Mouse (Mus musculus): ENCODE measurements around the gene Lgi4. TPM values are rescaled to one million over a fixed set of nuclear protein-coding genes. Genes with fewer than 3 reads are reported as not detected.

Lgi4 gene
- polyA plus RNA-seq, 2 experiments: 0.16 TPM; not detected in 1

- Histone ChIP-seq H3K9ac (replicated peaks) (no peak overlapping the region), H3K4me3 (ENCODE audit: insufficient read depth in 1 of 2, low read depth in 2 of 2, low read length in 2 of 2) (no peak overlapping the region), H3K4me1 (replicated peaks; ENCODE audit: control insufficient read depth in 2 of 2, insufficient read depth in 2 of 2, low read length in 1 of 2) (no peaks in the 10 kb centered on the region), H3K27ac (no peak overlapping the region), H3K36me3 (replicated peaks; ENCODE audit: control insufficient read depth, insufficient read depth, low read depth) (no peaks in the 10 kb centered on the region), H3K4me2 (ENCODE audit: low read depth) (no peak overlapping the region), H3K27me3 (ENCODE audit: control insufficient read depth, insufficient read depth, low read length) (no peaks in the 10 kb centered on the region), H3K9me3 (ENCODE audit: control insufficient read depth, low read length) (no peaks in the 10 kb centered on the region)
- DNase-seq (ENCODE audit: low read depth in 3 of 3, low spot score in 3 of 3) (no peak), ATAC-seq (ENCODE audit: insufficient read depth) (no peak)
- WGBS (ENCODE audit: insufficient replicate concordance): 65% methylated on average over 22 of the region's 22 CpGs
- TF ChIP-seq EP300 (IDR thresholded peaks at IDR 0.05; ENCODE audit: low read depth) (no peak), CTCF (IDR thresholded peaks at IDR 0.05; ENCODE audit: low read depth) (peak; percentile 30; the same call in 1 of the 2 replicates)
Measured at GRCm38 (mm10) chr7:31098697-31099611, 39.8 kb downstream of the Lgi4 start.

- DNase-seq (ENCODE audit: low read depth in 3 of 3, low spot score in 3 of 3): no peak
- Histone ChIP-seq H3K4me3 (ENCODE audit: insufficient read depth in 1 of 2, low read depth in 2 of 2, low read length in 2 of 2) (no peak overlapping the region), H3K9ac (replicated peaks) (no peak overlapping the region), H3K9me3 (ENCODE audit: control insufficient read depth, low read length) (no peaks in the 10 kb centered on the region), H3K4me2 (ENCODE audit: low read depth) (no peak overlapping the region), H3K36me3 (replicated peaks; ENCODE audit: control insufficient read depth, insufficient read depth, low read depth) (no peaks in the 10 kb centered on the region), H3K27ac (no peak overlapping the region), H3K4me1 (replicated peaks; ENCODE audit: control insufficient read depth in 2 of 2, insufficient read depth in 2 of 2, low read length in 1 of 2) (no peaks in the 10 kb centered on the region), H3K27me3 (ENCODE audit: control insufficient read depth, insufficient read depth, low read length) (no peaks in the 10 kb centered on the region)
- 59% methylated on average over 6 of the region's 6 CpGs for WGBS (ENCODE audit: insufficient replicate concordance)
- TF ChIP-seq EP300 (IDR thresholded peaks at IDR 0.05; ENCODE audit: low read depth) (no peak), CTCF (IDR thresholded peaks at IDR 0.05; ENCODE audit: low read depth) (peak; percentile 44)
- no peak for ATAC-seq (ENCODE audit: insufficient read depth)
Measured at GRCm38 (mm10) chr7:31099612-31099982, 40.5 kb downstream of the Lgi4 start.

- TF ChIP-seq EP300 (IDR thresholded peaks at IDR 0.05; ENCODE audit: low read depth) (no peak), CTCF (IDR thresholded peaks at IDR 0.05; ENCODE audit: low read depth) (no peak)
- H3K27me3 ChIP-seq (ENCODE audit: control insufficient read depth, insufficient read depth, low read length): no peaks in the 10 kb centered on the region
- no peak for DNase-seq (ENCODE audit: low read depth in 3 of 3, low spot score in 3 of 3)
- H3K9ac ChIP-seq (replicated peaks): no peak overlapping the region
- no peak for ATAC-seq (ENCODE audit: insufficient read depth)
- H3K27ac ChIP-seq: no peak overlapping the region
- H3K4me3 ChIP-seq (ENCODE audit: insufficient read depth in 1 of 2, low read depth in 2 of 2, low read length in 2 of 2): no peak overlapping the region
- no peaks in the 10 kb centered on the region for H3K9me3 ChIP-seq (ENCODE audit: control insufficient read depth, low read length)
- no peak overlapping the region for H3K4me2 ChIP-seq (ENCODE audit: low read depth)
- no peaks in the 10 kb centered on the region for H3K4me1 ChIP-seq (replicated peaks; ENCODE audit: control insufficient read depth in 2 of 2, insufficient read depth in 2 of 2, low read length in 1 of 2)
- WGBS (ENCODE audit: insufficient replicate concordance): 53% methylated on average over 14 of the region's 14 CpGs
- H3K36me3 ChIP-seq (replicated peaks; ENCODE audit: control insufficient read depth, insufficient read depth, low read depth): no peaks in the 10 kb centered on the region
Measured at GRCm38 (mm10) chr7:31100786-31101185, 41.6 kb downstream of the Lgi4 start.

- no peak for DNase-seq (ENCODE audit: low read depth in 3 of 3, low spot score in 3 of 3)
- Histone ChIP-seq H3K9me3 (ENCODE audit: control insufficient read depth, low read length) (no peaks in the 10 kb centered on the region), H3K36me3 (replicated peaks; ENCODE audit: control insufficient read depth, insufficient read depth, low read depth) (no peaks in the 10 kb centered on the region), H3K27me3 (ENCODE audit: control insufficient read depth, insufficient read depth, low read length) (no peaks in the 10 kb centered on the region), H3K4me3 (ENCODE audit: insufficient read depth in 1 of 2, low read depth in 2 of 2, low read length in 2 of 2) (no peak overlapping the region), H3K4me2 (ENCODE audit: low read depth) (no peak overlapping the region), H3K4me1 (replicated peaks; ENCODE audit: control insufficient read depth in 2 of 2, insufficient read depth in 2 of 2, low read length in 1 of 2) (0 out of 4 replicates have a peak, but pooled peaks cover 0 to 1% of the 10 kb centered on the region in 2 experiments), H3K9ac (replicated peaks) (no peak overlapping the region), H3K27ac (no peak overlapping the region)
- WGBS (ENCODE audit: insufficient replicate concordance): 33% methylated on average over 15 of the region's 15 CpGs
- no peak for ATAC-seq (ENCODE audit: insufficient read depth)
- peak; percentile 68 for TF ChIP-seq CTCF (IDR thresholded peaks at IDR 0.05; ENCODE audit: low read depth)
- TF ChIP-seq EP300 (IDR thresholded peaks at IDR 0.05; ENCODE audit: low read depth): no peak
Measured at GRCm38 (mm10) chr7:31105061-31105768, 46.1 kb downstream of the Lgi4 start.

- Histone ChIP-seq H3K4me1 (replicated peaks; ENCODE audit: control insufficient read depth in 2 of 2, insufficient read depth in 2 of 2, low read length in 1 of 2) (peaks cover 0 to 6% of the 10 kb centered on the region in 2 experiments; a peak in 1 of 4 replicates), H3K27ac (no peak overlapping the region), H3K36me3 (replicated peaks; ENCODE audit: control insufficient read depth, insufficient read depth, low read depth) (no peaks in the 10 kb centered on the region), H3K9me3 (ENCODE audit: control insufficient read depth, low read length) (no peaks in the 10 kb centered on the region), H3K9ac (replicated peaks) (no peak overlapping the region), H3K4me2 (ENCODE audit: low read depth) (no peak overlapping the region), H3K4me3 (ENCODE audit: insufficient read depth in 1 of 2, low read depth in 2 of 2, low read length in 2 of 2) (no peak overlapping the region), H3K27me3 (ENCODE audit: control insufficient read depth, insufficient read depth, low read length) (no peaks in the 10 kb centered on the region)
- no peak for ATAC-seq (ENCODE audit: insufficient read depth)
- no peak for DNase-seq (ENCODE audit: low read depth in 3 of 3, low spot score in 3 of 3)
- WGBS (ENCODE audit: insufficient replicate concordance): 29% methylated on average over 3 of the region's 3 CpGs
- TF ChIP-seq CTCF (IDR thresholded peaks at IDR 0.05; ENCODE audit: low read depth) (no peak), EP300 (IDR thresholded peaks at IDR 0.05; ENCODE audit: low read depth) (no peak)
Measured at GRCm38 (mm10) chr7:31106166-31106565, 47.0 kb downstream of the Lgi4 start.
